Mouse (Mus musculus): ENCODE data around the gene Bfar.
A peak's percentile ranks its signal among the peaks of the same experiment; 100 is the strongest.
"Not testable (repeated sequence)": the region's sequence is repeated elsewhere in the genome, so short reads cannot be mapped to it uniquely, and the experiment has no call there.

Gene Bfar

GRCm38 (mm10) chr16:13671685-13672385 is at the start of gene Bfar, which contains the start of gene 3110001I22Rik:
Bfar (plus strand) TSS chr16:13671858.
3110001I22Rik (plus strand) TSS chr16:13671929.
- peak; percentile 91 to 95 for DNase-seq

GRCm38 (mm10) chr16:13628345-13628744 is 43.3 kb upstream of the Bfar start:
- DNase-seq = peak in 1 of 2 experiments; percentile 6

DNA sequence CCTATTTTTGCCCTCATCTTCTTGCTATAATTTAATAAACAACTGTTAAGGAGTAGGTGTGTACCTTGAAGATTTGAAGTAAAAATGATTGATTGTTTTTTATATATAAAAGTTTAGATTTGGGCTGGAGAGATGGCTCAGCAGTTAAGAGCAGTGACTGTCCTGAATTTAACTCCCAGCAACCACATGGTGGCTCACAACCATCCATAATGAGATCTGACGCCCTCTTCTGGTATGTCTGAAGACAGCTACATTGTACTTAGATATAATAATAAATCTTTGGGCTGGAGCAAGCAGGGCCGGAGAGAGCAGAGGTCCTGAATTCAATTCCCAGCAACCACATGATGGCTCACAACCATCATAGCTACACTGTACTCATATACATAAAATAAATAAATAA is 33.5 kb upstream of the Bfar start:
- not testable (repeated sequence) for DNase-seq

GRCm38 (mm10) chr16:13639508-13639907 is 32.1 kb upstream of the Bfar start:
- no peak for DNase-seq

DNA sequence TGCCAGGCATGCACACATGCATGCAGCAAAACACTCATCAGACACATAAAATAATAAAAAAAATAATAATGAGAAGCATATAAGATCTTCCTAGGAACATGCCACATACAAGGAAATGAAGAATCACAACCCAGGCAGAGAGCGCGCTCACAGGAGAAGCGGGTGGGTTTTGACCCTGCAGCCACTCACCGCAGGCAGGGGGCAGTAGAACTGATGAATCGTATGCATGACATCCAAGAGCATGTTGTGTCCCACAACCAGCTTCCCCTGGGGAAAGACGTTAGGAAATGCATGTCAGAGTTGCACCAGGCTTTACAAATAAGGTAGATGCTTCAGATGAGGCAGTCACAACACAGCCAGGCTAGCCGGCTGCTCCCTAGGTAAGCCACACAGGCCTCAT is 31.6 kb upstream of the Bfar start:
- DNase-seq = peak in 1 of 2 experiments; percentile 14

- no peak for DNase-seq
These were observed 27.2 kb upstream of the Bfar start for GRCm38 (mm10) chr16:13644474-13644873.

DNA sequence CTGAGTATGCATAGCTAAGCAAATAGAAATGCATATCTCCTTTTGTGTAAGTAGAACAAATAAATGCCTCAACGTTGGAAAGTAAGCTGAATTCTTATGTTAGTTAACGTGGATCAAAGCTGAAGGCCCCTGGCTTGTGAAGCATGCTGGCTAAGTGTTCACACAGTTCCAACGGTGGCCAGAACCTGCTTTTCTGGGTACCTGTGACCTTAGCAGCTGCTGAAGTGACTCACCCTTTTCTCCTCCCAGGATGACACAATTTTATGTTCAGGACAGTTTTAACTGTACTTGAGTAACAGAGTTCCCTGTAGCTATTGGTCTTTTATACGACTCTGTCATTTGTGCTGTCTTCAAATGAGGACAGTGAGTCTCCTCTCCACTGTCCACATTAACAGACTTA is 25.7 kb upstream of the Bfar start:
- no peak for DNase-seq

GRCm38 (mm10) chr16:13658886-13659285 is 12.8 kb upstream of the Bfar start:
- no peak for DNase-seq

DNA sequence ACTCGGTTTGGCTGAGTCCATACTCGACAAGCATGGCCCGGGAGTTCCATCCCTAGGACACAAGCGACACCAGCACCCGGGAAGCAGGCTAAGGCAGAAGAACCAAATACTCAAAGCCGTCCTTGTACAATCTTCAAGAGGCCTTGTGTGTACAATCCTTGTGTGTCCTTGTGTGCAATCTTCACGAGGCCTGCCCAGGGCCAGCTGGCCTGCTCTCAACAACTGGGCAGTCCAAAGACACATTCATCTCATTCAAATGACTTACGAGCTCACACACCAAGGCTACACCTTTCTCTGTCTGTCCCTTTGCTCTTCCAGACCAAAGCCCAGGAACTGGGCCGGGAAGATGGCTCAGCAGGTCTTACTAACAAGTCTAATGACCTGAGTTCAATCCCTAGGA is 10.9 kb upstream of the Bfar start:
- no peak for DNase-seq

DNA sequence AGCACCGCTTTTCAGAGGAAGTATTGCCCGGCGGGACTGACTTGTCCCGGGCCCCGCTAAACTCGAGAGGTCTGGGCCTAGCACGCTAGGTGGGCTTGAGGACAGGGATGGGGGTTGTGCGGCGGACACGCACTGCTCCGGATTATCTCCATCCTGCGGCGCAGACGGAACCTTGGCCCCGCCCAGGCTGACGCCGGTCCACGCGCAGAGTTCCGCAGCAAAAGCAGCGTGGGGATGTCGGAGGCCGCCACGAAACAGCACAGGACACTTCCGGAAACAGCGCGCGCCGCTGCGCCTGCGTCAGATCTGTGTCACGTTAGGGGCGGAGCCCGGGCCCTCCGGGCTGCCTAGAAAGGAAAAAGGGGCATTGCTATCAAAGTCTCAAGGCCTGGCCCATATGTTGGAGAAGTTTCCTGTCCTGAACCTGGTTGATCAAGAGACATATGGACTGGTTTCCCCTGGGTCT is 3.7 kb upstream of the Bfar start, which contains the start of gene Parn:
TSS of gene Parn (minus strand) at position 293 of the 466 bp plus-strand sequence.
- peak; percentile 95 to 96 for DNase-seq

GRCm38 (mm10) chr16:13668402-13669108 is 3.1 kb upstream of the Bfar start:
- DNase-seq = peak in 1 of 2 experiments; percentile 7

DNA sequence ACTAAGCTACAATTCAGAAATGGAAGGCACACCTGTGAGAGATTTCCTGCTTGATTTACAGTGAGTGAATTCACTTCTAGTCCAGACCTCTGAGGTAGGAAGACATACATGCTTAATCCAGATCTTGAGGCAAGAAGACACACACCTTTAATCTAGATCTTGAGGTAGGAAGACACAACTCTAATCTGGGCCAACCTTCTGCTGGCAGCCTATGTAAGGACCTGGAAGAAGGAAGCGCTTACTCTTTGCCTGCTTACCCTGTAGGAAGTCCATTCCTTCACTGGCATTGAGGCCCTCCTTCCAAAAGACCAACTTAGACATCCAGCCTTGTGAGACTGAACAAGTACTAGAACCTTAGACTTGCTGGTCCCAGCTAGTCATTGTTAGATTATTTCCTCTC is 2.4 kb upstream of the Bfar start:
- DNase-seq = no peak

DNA sequence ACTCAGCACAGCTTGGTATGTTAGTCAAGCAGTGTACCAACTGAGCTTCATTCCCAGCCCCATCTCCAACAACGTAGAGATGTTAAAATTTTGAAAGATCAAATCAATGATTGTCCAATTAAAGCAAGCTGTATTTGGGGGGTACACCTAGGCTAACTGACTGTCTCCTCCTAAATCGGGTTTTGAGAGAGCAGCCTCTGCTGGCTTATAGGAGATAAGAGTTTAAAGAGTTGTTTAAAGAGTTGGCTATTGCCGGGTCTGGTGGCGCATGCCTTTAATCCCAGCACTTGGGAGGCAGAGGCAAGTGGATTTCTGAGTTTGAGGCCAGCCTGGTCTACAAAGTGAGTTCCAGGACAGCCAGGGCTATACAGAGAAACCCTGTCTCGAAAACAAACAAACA is 762 bp upstream of the Bfar start:
- DNase-seq = not testable (repeated sequence)

GRCm38 (mm10) chr16:13672386-13672898 is 784 bp downstream of the Bfar start:
- DNase-seq = peak; percentile 74

DNA sequence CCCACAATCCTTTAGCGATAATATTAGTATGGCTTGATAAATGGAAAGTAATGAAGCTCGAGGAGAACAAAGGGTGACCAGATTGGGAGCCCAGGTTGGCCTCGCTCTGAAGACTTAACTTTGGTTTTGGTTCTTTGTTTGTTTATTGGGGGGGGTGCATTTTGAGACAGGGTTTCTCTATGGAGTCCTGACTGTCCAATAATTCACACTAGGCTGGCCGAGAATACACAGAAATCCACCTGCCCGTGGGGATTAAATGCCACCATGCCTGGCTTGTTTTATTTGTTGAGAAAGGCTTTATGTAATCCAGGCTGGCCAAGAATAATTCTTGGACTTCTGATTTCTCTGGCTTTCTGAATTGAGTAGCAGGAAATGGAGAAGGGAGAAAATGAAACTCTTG is 1.5 kb downstream of the Bfar start:
- DNase-seq = no peak

GRCm38 (mm10) chr16:13674511-13674910 is 2.9 kb downstream of the Bfar start:
- DNase-seq = no peak

DNA sequence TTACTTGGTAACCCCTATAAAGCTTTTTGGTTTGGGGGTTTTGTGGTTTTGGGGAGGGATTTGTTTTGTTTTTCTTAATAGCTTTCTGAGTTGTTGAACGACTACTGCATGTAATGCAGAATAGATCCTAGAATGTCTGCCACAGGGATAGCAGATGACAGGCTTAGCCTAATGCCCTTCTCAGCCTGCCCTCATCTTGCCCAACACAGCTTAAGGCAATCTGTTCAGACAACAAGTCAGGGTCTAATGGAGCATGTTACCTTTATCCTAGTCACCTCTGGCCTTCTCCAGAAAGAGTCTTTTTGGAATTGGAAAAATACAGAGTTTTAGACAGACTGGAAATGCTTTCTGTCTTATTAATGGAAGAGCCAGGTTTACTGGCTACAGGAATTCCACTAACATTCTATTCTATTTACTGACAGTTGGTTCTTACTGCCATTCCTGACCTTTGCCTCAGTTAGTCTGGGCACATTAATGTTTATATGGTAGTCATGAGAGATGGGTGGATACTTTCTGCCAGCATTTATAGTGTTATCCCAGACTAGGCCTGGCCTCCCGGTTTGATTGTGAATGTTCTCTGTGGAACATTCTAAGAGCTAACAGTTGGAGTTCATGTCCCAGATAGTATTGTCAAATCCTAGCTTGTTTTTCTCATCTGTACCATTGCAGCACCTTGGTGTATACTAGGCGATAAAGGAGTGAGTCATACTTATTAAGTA is 7.1 kb downstream of the Bfar start:
- no peak for DNase-seq

GRCm38 (mm10) chr16:13698998-13699397 is 27.3 kb downstream of the Bfar start:
- no peak for DNase-seq

DNA sequence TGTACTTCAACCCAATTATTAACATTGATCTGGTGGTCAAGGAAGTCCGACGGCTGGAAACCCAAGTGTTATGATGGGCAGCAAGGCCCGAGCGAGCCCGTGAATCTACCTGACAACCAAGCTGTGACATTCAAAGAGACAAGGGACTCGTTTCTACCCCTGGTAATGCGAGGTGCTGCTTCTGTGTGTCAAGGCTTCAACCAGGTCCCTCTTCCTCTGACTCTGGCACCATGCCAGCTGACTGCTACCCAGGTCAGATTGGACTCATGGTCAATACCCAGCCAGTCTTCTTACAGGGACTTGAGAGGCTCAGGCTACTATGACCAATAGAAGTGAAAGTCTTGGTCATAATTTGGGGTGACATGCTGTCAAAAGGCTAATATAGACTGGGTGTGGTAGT is 30.5 kb downstream of the Bfar start:
- no peak for DNase-seq

DNA sequence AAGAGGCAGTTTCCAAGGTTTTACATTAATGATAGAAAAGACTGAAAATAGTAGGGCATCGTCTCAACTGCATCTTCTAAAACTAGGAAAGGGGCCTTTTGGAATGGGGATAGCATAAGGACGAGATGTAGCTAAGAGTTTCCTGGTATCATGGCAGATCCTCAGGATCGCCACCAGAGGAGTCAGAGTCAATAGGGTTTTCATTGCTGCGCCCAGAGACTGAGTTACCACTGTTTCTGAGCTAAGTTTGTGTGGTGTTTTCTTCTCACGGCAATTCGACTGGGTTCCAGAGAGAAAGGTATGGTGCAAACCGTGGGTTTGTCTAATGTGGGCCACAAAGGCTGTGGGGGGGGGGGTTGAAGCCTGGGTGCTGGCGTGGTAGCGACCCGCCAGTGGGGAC is 33.0 kb downstream of the Bfar start:
- no peak for DNase-seq

- DNase-seq = no peak
These were observed 43.3 kb downstream of the Bfar start for GRCm38 (mm10) chr16:13714910-13715309.

DNA sequence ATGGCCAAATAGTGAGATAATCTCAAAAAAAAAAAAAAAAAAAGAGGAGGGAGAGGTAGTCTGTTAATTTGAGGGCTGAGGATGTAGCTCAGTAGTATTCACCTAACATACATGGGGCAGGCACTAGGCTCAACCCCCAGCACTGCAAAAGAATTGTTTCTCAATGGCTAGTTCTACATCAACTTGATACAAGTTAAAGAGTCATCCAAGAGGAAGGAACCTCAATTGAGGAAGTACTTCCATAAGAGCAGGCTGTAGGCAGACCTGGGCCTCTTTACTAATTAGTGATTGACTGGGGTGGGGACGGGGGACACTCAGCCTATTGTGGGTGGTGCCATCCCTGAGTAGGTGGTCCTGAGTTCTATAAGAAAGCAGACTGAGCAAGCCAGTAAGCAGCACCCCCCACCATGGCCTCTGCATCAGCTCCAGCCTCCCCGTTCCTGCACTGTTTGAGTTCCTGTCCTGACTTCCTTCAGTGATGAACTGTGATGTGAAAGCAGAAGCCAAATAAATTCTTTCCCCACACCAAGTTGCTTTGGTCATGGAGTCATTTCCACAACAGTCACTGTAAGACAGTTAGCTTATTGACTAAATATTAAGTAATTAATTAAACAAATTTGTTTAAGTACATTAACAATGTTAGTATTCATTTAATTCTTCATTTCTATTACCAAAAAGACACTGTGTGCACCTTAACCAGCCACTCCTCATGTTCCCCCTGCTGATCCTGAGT is 45.3 kb downstream of the Bfar start:
- DNase-seq = no peak

- DNase-seq = no peak
These were observed 51.3 kb downstream of the Bfar start for GRCm38 (mm10) chr16:13722937-13723336.
